Mouse (Mus musculus) limb, embryonic 13.5 days (tissue): ENCODE measurements around the gene Oca2. TPM values are rescaled to one million over a fixed set of nuclear protein-coding genes. Genes with fewer than 3 reads are reported as not detected.

Source experiments
- ATAC-seq: fragments of 200-750 bp; cut with Nextera tagmentation; 2 replicates; pipeline ENCODE4 v1.8.0; 2017; ENCODE audit warnings: low read depth, moderate number of reproducible peaks, moderate TSS enrichment; ENCODE audit not compliant: low FRiP score
- H3K27ac ChIP-seq: fragments of 300-500 bp; sonication (generic); 2 replicates; pipeline ENCODE4 v1.5.1; 2015; ENCODE audit warnings: inconsistent platforms, mild to moderate bottlenecking, moderate library complexity
- H3K27me3 ChIP-seq: fragments of 300-500 bp; sonication (generic); 2 replicates; pipeline ENCODE4 v1.6.1; 2015; ENCODE audit warnings: mild to moderate bottlenecking, inconsistent platforms
- H3K36me3 ChIP-seq: fragments of 300-500 bp; sonication (generic); 2 replicates; pipeline ENCODE4 v1.6.1; 2015; ENCODE audit warnings: inconsistent platforms, mild to moderate bottlenecking, moderate library complexity
- H3K4me1 ChIP-seq: fragments of 300-500 bp; sonication (generic); 2 replicates; pipeline ENCODE4 v1.6.1; 2015; ENCODE audit warnings: inconsistent platforms
- H3K4me2 ChIP-seq: fragments of 300-500 bp; sonication (generic); replicated peaks from 2 replicates; pipeline ENCODE4 v1.6.1; 2015; ENCODE audit warnings: inconsistent platforms, mild to moderate bottlenecking, moderate library complexity
- H3K4me3 ChIP-seq: fragments of 300-500 bp; sonication (generic); 2 replicates; pipeline ENCODE4 v1.5.1; 2015; ENCODE audit warnings: moderate library complexity, mild to moderate bottlenecking, inconsistent platforms
- H3K9ac ChIP-seq: fragments of 300-500 bp; sonication (generic); 2 replicates; pipeline ENCODE4 v1.6.1; 2015; ENCODE audit warnings: mild to moderate bottlenecking, inconsistent platforms
- H3K9me3 ChIP-seq: fragments of 300-500 bp; sonication (generic); 2 replicates; pipeline ENCODE4 v1.6.1; 2016; ENCODE audit warnings: inconsistent platforms
- WGBS: fragments of 180-500 bp; shearing (Covaris S2); methylation state at CpG from one replicate; pipeline ENCODE4 v1.1.7; 2015; 5-methylcytosine and 5-hydroxymethylcytosine counted together
- polyA plus RNA-seq: library from polyadenylated mRNA; unstranded; fragments of >200 nt; fragmentation: Nextera tagmentation; extraction: Ambion mirVana; gene quantifications from 2 replicates; pipeline ENCODE4 v1.2.1, GENCODE M21; 2015

Oca2 gene
- 0.06 TPM in 1 of 2 replicates, not detected in the other for polyA plus RNA-seq

GRCm38 (mm10) chr7:56239543-56239942 is at the start of gene Oca2:
TSS of gene Oca2 (plus strand) at chr7:56239760.
- Histone ChIP-seq H3K4me2 (no peak within 1 kb of the TSS), H3K4me1 (no peaks in the 10 kb centered on the region), H3K27ac (no peak within 1 kb of the TSS), H3K36me3 (no peaks in the 10 kb centered on the region), H3K9me3 (no peaks in the 10 kb centered on the region), H3K27me3 (no peaks in the 10 kb centered on the region), H3K4me3 (no peak within 1 kb of the TSS), H3K9ac (no peak within 1 kb of the TSS)
- no peak for ATAC-seq
- 42% methylated on average over 3 of the region's 3 CpGs for WGBS

- H3K4me1 ChIP-seq, result no peaks in the 10 kb centered on the region
- ATAC-seq, result no peak
- H3K27ac ChIP-seq, result no peak overlapping the region
- H3K27me3 ChIP-seq, result no peaks in the 10 kb centered on the region
- H3K4me3 ChIP-seq, result no peak overlapping the region
- peaks cover 66% of the 10 kb centered on the region for H3K36me3 ChIP-seq
- no peak overlapping the region for H3K4me2 ChIP-seq
- WGBS, result 94% methylated on average over 6 of the region's 6 CpGs
- no peaks in the 10 kb centered on the region for H3K9me3 ChIP-seq
- no peak overlapping the region for H3K9ac ChIP-seq
Observed at GRCm38 (mm10) chr7:56191041-56191440, 48.5 kb upstream of the Oca2 start.

- Histone ChIP-seq H3K27me3 (no peaks in the 10 kb centered on the region), H3K4me1 (no peaks in the 10 kb centered on the region), H3K9ac (no peak overlapping the region), H3K36me3 (peaks cover 65% of the 10 kb centered on the region), H3K27ac (no peak overlapping the region), H3K4me3 (no peak overlapping the region), H3K4me2 (no peak overlapping the region), H3K9me3 (no peaks in the 10 kb centered on the region)
- 74% methylated on average over 4 of the region's 4 CpGs for WGBS
- no peak for ATAC-seq
Observed at GRCm38 (mm10) chr7:56191661-56192060, 47.9 kb upstream of the Oca2 start.

- 0 out of 2 replicates have a peak, but pooled peaks have one; percentile 32 for ATAC-seq
- H3K27me3 ChIP-seq, result no peaks in the 10 kb centered on the region
- peaks cover 87% of the 10 kb centered on the region for H3K36me3 ChIP-seq
- WGBS, result 93% methylated on average over 10 of the region's 10 CpGs
- no peak overlapping the region for H3K27ac ChIP-seq
- no peak overlapping the region for H3K4me2 ChIP-seq
- no peak overlapping the region for H3K9ac ChIP-seq
- no peak overlapping the region for H3K4me3 ChIP-seq
- no peaks in the 10 kb centered on the region for H3K9me3 ChIP-seq
- no peaks in the 10 kb centered on the region for H3K4me1 ChIP-seq
Observed at GRCm38 (mm10) chr7:56201483-56202218, 37.9 kb upstream of the Oca2 start.

GRCm38 (mm10) chr7:56202843-56203242 is 36.7 kb upstream of the Oca2 start:
- no peak overlapping the region for H3K27ac ChIP-seq
- H3K4me3 ChIP-seq, result no peak overlapping the region
- no peak for ATAC-seq
- no peaks in the 10 kb centered on the region for H3K4me1 ChIP-seq
- H3K27me3 ChIP-seq, result no peaks in the 10 kb centered on the region
- 95% methylated on average over 3 of the region's 3 CpGs for WGBS
- no peak overlapping the region for H3K9ac ChIP-seq
- no peaks in the 10 kb centered on the region for H3K9me3 ChIP-seq
- H3K4me2 ChIP-seq, result no peak overlapping the region
- H3K36me3 ChIP-seq, result peaks cover 83% of the 10 kb centered on the region

GRCm38 (mm10) chr7:56203286-56203685 is 36.3 kb upstream of the Oca2 start:
- H3K4me3 ChIP-seq, result no peak overlapping the region
- H3K9ac ChIP-seq, result no peak overlapping the region
- no peak for ATAC-seq
- peaks cover 80% of the 10 kb centered on the region for H3K36me3 ChIP-seq
- no peaks in the 10 kb centered on the region for H3K9me3 ChIP-seq
- no peak overlapping the region for H3K27ac ChIP-seq
- no peaks in the 10 kb centered on the region for H3K27me3 ChIP-seq
- WGBS, result 97% methylated on average over 2 of the region's 2 CpGs
- no peak overlapping the region for H3K4me2 ChIP-seq
- H3K4me1 ChIP-seq, result no peaks in the 10 kb centered on the region

- no peaks in the 10 kb centered on the region for H3K9me3 ChIP-seq
- no peak overlapping the region for H3K4me2 ChIP-seq
- H3K4me3 ChIP-seq, result no peak overlapping the region
- no peak overlapping the region for H3K27ac ChIP-seq
- H3K9ac ChIP-seq, result no peak overlapping the region
- peaks cover 74% of the 10 kb centered on the region for H3K36me3 ChIP-seq
- H3K4me1 ChIP-seq, result no peaks in the 10 kb centered on the region
- peak; percentile 62; the same call in 1 of the 2 replicates for ATAC-seq
- WGBS, result 56% methylated on average over 3 of the region's 3 CpGs
- H3K27me3 ChIP-seq, result no peaks in the 10 kb centered on the region
Observed at GRCm38 (mm10) chr7:56204877-56205276, 34.7 kb upstream of the Oca2 start.

GRCm38 (mm10) chr7:56220811-56221210 is 18.7 kb upstream of the Oca2 start:
- Histone ChIP-seq H3K27me3 (no peaks in the 10 kb centered on the region), H3K4me1 (no peaks in the 10 kb centered on the region), H3K4me2 (no peak overlapping the region), H3K4me3 (no peak overlapping the region), H3K27ac (no peak overlapping the region), H3K9ac (no peak overlapping the region), H3K9me3 (no peaks in the 10 kb centered on the region), H3K36me3 (peaks cover 77% of the 10 kb centered on the region)
- ATAC-seq, result no peak
- WGBS, result 86% methylated on average over 6 of the region's 6 CpGs

- no peak overlapping the region for H3K4me2 ChIP-seq
- ATAC-seq, result no peak
- WGBS, result 55% methylated on average over 5 of the region's 5 CpGs
Observed at GRCm38 (mm10) chr7:56235794-56236423, 3.7 kb upstream of the Oca2 start.

GRCm38 (mm10) chr7:56236617-56237016 is 2.9 kb upstream of the Oca2 start:
- no peaks in the 10 kb centered on the region for H3K4me1 ChIP-seq
- H3K27ac ChIP-seq, result no peak overlapping the region
- no peak overlapping the region for H3K4me2 ChIP-seq
- WGBS, result 85% methylated on average over 3 of the region's 3 CpGs
- H3K27me3 ChIP-seq, result no peaks in the 10 kb centered on the region
- no peak overlapping the region for H3K9ac ChIP-seq
- H3K36me3 ChIP-seq, result peaks cover 15% of the 10 kb centered on the region
- ATAC-seq, result no peak
- H3K4me3 ChIP-seq, result no peak overlapping the region
- no peaks in the 10 kb centered on the region for H3K9me3 ChIP-seq

More at GRCm38 (mm10) chr7:56235794-56236423, 3.7 kb upstream of the Oca2 start:
- Histone ChIP-seq H3K9me3 (no peaks in the 10 kb centered on the region), H3K4me1 (no peaks in the 10 kb centered on the region), H3K9ac (no peak overlapping the region), H3K27ac (no peak overlapping the region), H3K27me3 (no peaks in the 10 kb centered on the region), H3K4me3 (no peak overlapping the region), H3K36me3 (peaks cover 19% of the 10 kb centered on the region)

- Histone ChIP-seq H3K27me3 (no peaks in the 10 kb centered on the region), H3K4me2 (no peak overlapping the region), H3K27ac (no peak overlapping the region), H3K4me1 (peaks cover 8% of the 10 kb centered on the region; the same call in 1 of the 2 replicates), H3K36me3 (no peaks in the 10 kb centered on the region), H3K4me3 (no peak overlapping the region), H3K9ac (no peak overlapping the region), H3K9me3 (no peaks in the 10 kb centered on the region)
- 82% methylated on average over 10 of the region's 10 CpGs for WGBS
- ATAC-seq, result no peak
Observed at GRCm38 (mm10) chr7:56254568-56254967, 15.0 kb downstream of the Oca2 start.

GRCm38 (mm10) chr7:56257875-56258441 is 18.4 kb downstream of the Oca2 start:
- no peaks in the 10 kb centered on the region for H3K27me3 ChIP-seq
- ATAC-seq, result no peak
- no peaks in the 10 kb centered on the region for H3K9me3 ChIP-seq
- 48% methylated on average over 3 of the region's 3 CpGs for WGBS
- no peaks in the 10 kb centered on the region for H3K36me3 ChIP-seq
- H3K9ac ChIP-seq, result no peak overlapping the region
- H3K4me2 ChIP-seq, result no peak overlapping the region
- H3K4me3 ChIP-seq, result no peak overlapping the region
- H3K4me1 ChIP-seq, result peaks cover 8% of the 10 kb centered on the region; the same call in 1 of the 2 replicates
- no peak overlapping the region for H3K27ac ChIP-seq
